15 mouse cellular contexts compared by ENCODE assay signal in genomic region chr2:40926626-40927025, GRCm38 (mm10).
"Had no signal": no experiment of that assay in that cellular context is flagged by ENCODE, and none has a peak within 500 bp of the region (broad histone marks: within the 10 kb centered on the region; RNA-seq: fewer than 3 reads in every experiment).

No protein-coding gene starts in this region.

- H3K36me3 ChIP-seq: kidney, embryonic 15.5 days; limb, embryonic 15.5 days; liver, embryonic 12.5 days; lung, embryonic 15.5 days; stomach, embryonic 15.5 days had no signal

- H3K4me1 ChIP-seq: kidney, embryonic 15.5 days; limb, embryonic 15.5 days; liver, embryonic 12.5 days; lung, embryonic 15.5 days; megakaryocyte, embryonic 14.5 days; stomach, embryonic 15.5 days had no signal

- H3K9ac ChIP-seq: kidney, embryonic 15.5 days; limb, embryonic 15.5 days; liver, embryonic 12.5 days; lung, embryonic 15.5 days; stomach, embryonic 15.5 days had no signal

- H3K9me3 ChIP-seq: kidney, embryonic 15.5 days; limb, embryonic 15.5 days; liver, embryonic 12.5 days; lung, embryonic 15.5 days; megakaryocyte, embryonic 14.5 days; stomach, embryonic 15.5 days had no signal

- H3K4me2 ChIP-seq: kidney, embryonic 15.5 days; limb, embryonic 15.5 days; liver, embryonic 12.5 days; lung, embryonic 15.5 days; midbrain, embryonic 11.5 days; stomach, embryonic 15.5 days had no signal

- ATAC-seq: liver, embryonic 12.5 days; midbrain, embryonic 16.5 days had no signal

- H3K27me3 ChIP-seq: kidney, embryonic 15.5 days; limb, embryonic 15.5 days; liver, embryonic 12.5 days; lung, embryonic 15.5 days; megakaryocyte, embryonic 14.5 days; stomach, embryonic 15.5 days had no signal

- H3K27ac ChIP-seq: kidney, embryonic 15.5 days; limb, embryonic 15.5 days; liver, embryonic 12.5 days; lung, embryonic 15.5 days; macrophage; stomach, embryonic 15.5 days had no signal

- DNase-seq: kidney, postnatal 14 days; layer of hippocampus, postnatal 36 days; lung, postnatal 14 days; right cerebral cortex, postnatal 14 days; thymus, adult 2 months; thymus, postnatal 25 days had no signal

- H3K4me3 ChIP-seq: kidney, embryonic 15.5 days; limb, embryonic 15.5 days; liver, embryonic 12.5 days; lung, embryonic 15.5 days; megakaryocyte, embryonic 14.5 days; stomach, embryonic 15.5 days had no signal
